Mouse (Mus musculus): ENCODE data around the gene Gm11020. TPM values are rescaled to one million over a fixed set of nuclear protein-coding genes. Genes with fewer than 3 reads are reported as not detected.

The Gm11020 gene
- polyA plus RNA-seq, 1 experiment from 2014 or later = not detected

DNA sequence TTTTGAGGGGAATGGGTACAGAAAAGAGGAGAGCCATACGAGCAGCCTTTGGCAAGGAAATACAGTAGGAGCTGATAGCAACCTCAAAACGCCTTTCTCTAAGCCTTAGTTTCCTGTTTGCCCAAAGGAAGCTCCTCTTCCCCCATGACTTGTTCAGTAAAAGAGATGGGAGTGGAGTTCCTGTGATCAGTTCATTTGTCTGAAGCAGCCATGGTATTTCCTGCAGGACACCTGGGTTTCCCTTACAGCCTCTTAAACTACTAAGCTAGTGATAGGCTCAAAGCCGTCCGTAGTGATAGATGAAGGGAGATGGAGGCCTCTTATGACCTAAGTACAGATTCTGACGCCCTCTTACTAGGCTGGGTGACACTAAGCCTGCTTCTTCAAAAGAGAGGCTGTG, 21.1 kb downstream of the Gm11020 start:
- H3K4me3 ChIP-seq = no peak overlapping the region
- H3K9me3 ChIP-seq (replicated peaks) = no peaks in the 10 kb centered on the region
- peaks cover 23% of the 10 kb centered on the region for H3K36me3 ChIP-seq
- peaks cover 44% of the 10 kb centered on the region for H3K4me1 ChIP-seq (replicated peaks)
- no peak overlapping the region for H3K27ac ChIP-seq
- no peak overlapping the region for H3K9ac ChIP-seq
- H3K4me2 ChIP-seq = peak overlapping the region; percentile 89
- ATAC-seq (replicated peaks; ENCODE audit: insufficient number of reproducible peaks, insufficient read depth, low FRiP score, low read depth) = no peak
- H3K27me3 ChIP-seq = no peaks in the 10 kb centered on the region
- WGBS = 61% methylated on average over 5 of the region's 5 CpGs

DNA sequence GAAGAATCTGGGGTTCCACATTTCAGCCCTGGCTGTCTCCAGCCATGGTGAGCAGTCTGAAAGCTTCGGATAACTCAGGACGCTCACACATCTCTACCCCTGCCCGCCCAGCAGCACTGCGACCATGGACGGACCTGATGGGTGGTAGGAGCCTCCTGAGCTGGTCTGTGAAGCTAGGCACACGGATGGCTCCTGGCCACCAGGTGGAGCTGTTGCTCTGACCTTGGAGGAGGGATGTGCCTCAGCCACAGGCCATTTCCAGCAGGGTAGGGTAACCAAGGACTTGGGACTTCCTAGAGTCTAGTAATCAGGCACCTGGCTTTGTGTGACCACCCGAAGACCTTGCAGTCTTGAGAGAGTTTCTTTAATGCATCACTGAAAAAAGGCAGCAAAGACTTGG, 22.6 kb downstream of the Gm11020 start:
- Histone ChIP-seq H3K9ac (no peak overlapping the region), H3K9me3 (replicated peaks) (no peaks in the 10 kb centered on the region), H3K4me2 (no peak overlapping the region), H3K4me1 (replicated peaks) (peaks cover 47% of the 10 kb centered on the region), H3K27me3 (no peaks in the 10 kb centered on the region), H3K27ac (no peak overlapping the region), H3K4me3 (no peak overlapping the region), H3K36me3 (peaks cover 29% of the 10 kb centered on the region)
- WGBS = 8% methylated on average over 7 of the region's 7 CpGs
- ATAC-seq (replicated peaks; ENCODE audit: insufficient number of reproducible peaks, insufficient read depth, low FRiP score, low read depth) = no peak

DNA sequence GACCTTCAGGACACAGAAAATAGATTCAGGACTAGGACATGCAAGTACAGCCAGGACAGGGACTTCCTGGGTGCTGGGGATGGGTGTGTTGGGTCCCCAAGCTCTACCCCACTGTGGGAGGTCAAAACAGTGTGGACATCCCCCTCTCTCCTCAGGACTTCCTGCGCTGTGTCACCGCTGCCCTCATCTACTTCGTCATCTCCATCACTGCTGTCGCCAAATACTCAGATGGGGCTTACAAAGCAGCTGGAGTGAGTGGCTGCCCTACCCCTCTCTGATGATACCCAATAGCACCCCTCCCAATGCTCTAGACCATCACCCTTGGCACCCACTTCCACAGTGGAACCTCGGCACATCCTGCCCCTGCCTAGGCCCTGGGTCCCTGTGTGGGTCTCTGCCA, 23.3 kb downstream of the Gm11020 start:
- Histone ChIP-seq H3K9ac (no peak overlapping the region), H3K36me3 (peaks cover 29% of the 10 kb centered on the region), H3K9me3 (replicated peaks) (no peaks in the 10 kb centered on the region), H3K27me3 (no peaks in the 10 kb centered on the region), H3K4me2 (no peak overlapping the region), H3K27ac (no peak overlapping the region), H3K4me3 (no peak overlapping the region), H3K4me1 (replicated peaks) (peaks cover 49% of the 10 kb centered on the region)
- 83% methylated on average over 5 of the region's 5 CpGs for WGBS
- ATAC-seq (replicated peaks; ENCODE audit: insufficient number of reproducible peaks, insufficient read depth, low FRiP score, low read depth) = no peak

DNA sequence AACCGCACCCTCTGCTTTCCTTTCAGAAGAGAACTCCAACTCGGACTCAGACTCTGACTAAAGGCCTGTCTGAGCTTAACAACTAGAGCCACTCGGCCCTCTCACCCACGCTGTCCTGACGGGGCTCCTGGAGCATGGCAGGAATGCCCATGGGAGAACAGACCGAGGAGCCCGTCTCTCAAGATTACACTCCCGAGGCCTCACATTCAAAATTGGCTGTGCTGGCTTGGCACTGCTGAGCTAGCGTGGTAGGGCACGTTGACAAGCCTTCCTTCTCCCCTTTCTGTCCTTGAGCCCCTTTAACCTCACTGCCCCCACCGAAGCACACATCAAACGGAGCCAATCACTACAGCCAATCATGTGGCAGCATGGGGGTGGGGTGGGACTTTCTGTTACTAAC, 25.3 kb downstream of the Gm11020 start:
- 42% methylated on average over 12 of the region's 12 CpGs for WGBS
- Histone ChIP-seq H3K27me3 (no peaks in the 10 kb centered on the region), H3K4me3 (no peak overlapping the region), H3K9me3 (replicated peaks) (no peaks in the 10 kb centered on the region), H3K36me3 (peaks cover 29% of the 10 kb centered on the region), H3K4me1 (replicated peaks) (peaks cover 40% of the 10 kb centered on the region), H3K4me2 (no peak overlapping the region), H3K9ac (no peak overlapping the region), H3K27ac (peak overlapping the region; percentile 24; the same call in 1 of the 2 replicates)
- no peak for ATAC-seq (replicated peaks; ENCODE audit: insufficient number of reproducible peaks, insufficient read depth, low FRiP score, low read depth)

DNA sequence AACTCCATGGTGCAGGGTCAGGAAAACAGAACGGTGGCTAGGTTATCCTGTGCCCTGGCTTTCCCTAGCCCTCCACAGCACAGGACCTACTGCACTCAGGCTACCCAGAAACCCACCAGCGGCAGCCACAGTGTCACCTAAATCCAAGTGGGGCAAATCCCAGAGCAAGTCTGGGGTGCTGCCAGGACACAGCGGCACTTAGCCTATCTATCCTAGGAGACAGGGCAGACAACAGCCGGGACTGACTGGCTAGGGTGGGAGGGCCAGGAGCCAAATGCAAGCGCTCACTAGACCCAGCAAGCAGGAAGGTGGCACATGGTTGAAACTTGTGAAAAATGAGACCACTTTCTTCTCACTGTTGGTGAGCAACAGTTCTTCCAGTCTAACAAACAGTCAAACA, 27.6 kb downstream of the Gm11020 start:
- ATAC-seq (replicated peaks; ENCODE audit: insufficient number of reproducible peaks, insufficient read depth, low FRiP score, low read depth) = peak; percentile 20; the same call in 1 of the 2 replicates
- Histone ChIP-seq H3K9me3 (replicated peaks) (no peaks in the 10 kb centered on the region), H3K27ac (no peak overlapping the region), H3K4me2 (no peak overlapping the region), H3K27me3 (no peaks in the 10 kb centered on the region), H3K4me1 (replicated peaks) (peaks cover 24% of the 10 kb centered on the region), H3K9ac (no peak overlapping the region), H3K4me3 (no peak overlapping the region), H3K36me3 (peaks cover 32% of the 10 kb centered on the region)
- WGBS = 40% methylated on average over 5 of the region's 5 CpGs

DNA sequence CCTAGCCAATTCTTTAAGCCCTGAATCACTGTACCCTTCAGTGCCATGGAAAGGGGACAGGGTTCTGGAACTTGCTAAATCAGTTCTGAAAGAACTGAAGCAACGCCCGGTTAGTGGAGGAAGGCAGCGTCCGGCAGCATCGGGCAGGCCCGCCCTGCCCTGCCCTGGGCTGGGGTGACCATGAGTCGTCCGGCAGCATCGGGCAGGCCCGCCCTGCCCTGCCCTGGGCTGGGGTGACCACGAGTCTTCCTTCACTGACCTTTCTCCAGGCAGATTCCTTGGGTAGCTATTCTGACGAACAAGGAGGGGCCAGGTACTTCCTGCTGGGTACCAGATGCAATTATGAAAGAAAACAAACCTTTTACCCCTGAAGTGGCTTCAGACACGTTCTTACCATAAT, 28.7 kb downstream of the Gm11020 start:
- no peak for ATAC-seq (replicated peaks; ENCODE audit: insufficient number of reproducible peaks, insufficient read depth, low FRiP score, low read depth)
- H3K4me2 ChIP-seq = no peak overlapping the region
- H3K36me3 ChIP-seq = peaks cover 32% of the 10 kb centered on the region
- 70% methylated on average over 13 of the region's 13 CpGs for WGBS
- no peaks in the 10 kb centered on the region for H3K9me3 ChIP-seq (replicated peaks)
- H3K27ac ChIP-seq = no peak overlapping the region
- H3K4me3 ChIP-seq = no peak overlapping the region
- H3K27me3 ChIP-seq = no peaks in the 10 kb centered on the region
- peaks cover 19% of the 10 kb centered on the region for H3K4me1 ChIP-seq (replicated peaks)
- no peak overlapping the region for H3K9ac ChIP-seq

DNA sequence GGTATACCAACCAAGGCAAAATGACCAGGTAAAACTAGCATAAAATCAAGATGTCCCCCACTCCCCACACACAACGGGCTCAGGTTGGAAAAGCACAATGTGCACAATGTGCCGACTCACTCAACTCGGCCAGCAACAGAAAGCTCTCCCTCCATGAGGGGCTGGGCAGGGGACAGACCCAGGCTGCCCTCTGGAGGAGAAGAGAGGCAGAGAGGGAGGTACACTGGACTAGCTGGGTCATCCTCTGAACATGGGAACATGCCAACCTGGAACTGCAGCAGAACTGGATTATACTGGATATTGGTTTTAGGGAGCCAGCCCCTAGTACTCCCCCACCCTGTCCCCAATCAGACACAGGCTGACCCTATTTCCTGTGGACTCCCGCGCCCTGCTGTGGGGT, 31.8 kb downstream of the Gm11020 start:
- peaks cover 12% of the 10 kb centered on the region; the same call in 1 of the 2 replicates for H3K36me3 ChIP-seq
- H3K27ac ChIP-seq = no peak overlapping the region
- WGBS = 54% methylated on average over 5 of the region's 5 CpGs
- no peak overlapping the region for H3K4me3 ChIP-seq
- no peak overlapping the region for H3K9ac ChIP-seq
- no peak overlapping the region for H3K4me2 ChIP-seq
- peaks cover 16% of the 10 kb centered on the region for H3K4me1 ChIP-seq (replicated peaks)
- no peak; the same call in 1 of the 2 replicates for ATAC-seq (replicated peaks; ENCODE audit: insufficient number of reproducible peaks, insufficient read depth, low FRiP score, low read depth)
- no peaks in the 10 kb centered on the region for H3K27me3 ChIP-seq
- no peaks in the 10 kb centered on the region for H3K9me3 ChIP-seq (replicated peaks)

DNA sequence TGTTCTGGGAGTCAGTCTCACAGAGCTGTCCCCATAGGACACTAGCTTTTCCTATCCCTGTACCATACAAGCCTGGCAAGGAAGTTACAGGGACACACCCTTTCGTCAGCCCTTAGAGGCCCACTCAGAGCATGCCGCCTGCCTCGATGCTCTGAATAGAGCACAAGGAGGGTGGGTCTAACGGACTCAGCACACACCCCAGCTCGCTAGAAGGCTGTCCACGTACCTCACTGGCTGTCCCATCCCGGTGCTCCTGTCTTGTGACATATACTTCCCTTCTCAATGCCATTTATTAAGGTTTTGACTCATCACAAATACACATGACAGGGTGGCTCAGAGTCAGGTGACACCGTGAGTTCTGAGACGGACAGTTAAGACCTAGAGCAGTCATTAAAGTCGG, 33.1 kb downstream of the Gm11020 start:
- H3K4me2 ChIP-seq = no peak overlapping the region
- H3K27me3 ChIP-seq = no peaks in the 10 kb centered on the region
- no peaks in the 10 kb centered on the region for H3K9me3 ChIP-seq (replicated peaks)
- WGBS = 88% methylated on average over 10 of the region's 10 CpGs
- ATAC-seq (replicated peaks; ENCODE audit: insufficient number of reproducible peaks, insufficient read depth, low FRiP score, low read depth) = no peak
- no peak overlapping the region for H3K27ac ChIP-seq
- peaks cover 9% of the 10 kb centered on the region for H3K4me1 ChIP-seq (replicated peaks)
- peaks cover 12% of the 10 kb centered on the region; the same call in 1 of the 2 replicates for H3K36me3 ChIP-seq
- H3K4me3 ChIP-seq = no peak overlapping the region
- H3K9ac ChIP-seq = no peak overlapping the region

DNA sequence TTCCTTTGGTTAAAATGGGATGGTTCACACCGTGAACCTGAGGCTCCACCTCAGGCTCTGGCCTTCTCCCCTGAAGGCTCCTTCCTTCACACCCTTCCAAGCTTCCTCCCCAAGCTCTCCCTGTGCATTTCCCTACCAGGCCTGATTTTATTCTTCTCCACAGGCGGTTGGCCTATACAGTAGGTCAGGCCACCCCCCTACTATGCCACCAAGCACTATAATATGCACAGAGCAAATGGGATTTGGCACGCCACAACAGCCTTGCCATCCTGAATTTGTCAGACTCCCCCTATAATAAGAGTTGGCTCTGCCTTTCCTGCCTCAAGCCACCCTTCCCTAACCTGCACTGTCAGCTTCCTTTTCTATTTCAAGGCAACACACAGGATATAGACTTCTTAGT, 37.3 kb downstream of the Gm11020 start:
- H3K4me1 ChIP-seq (replicated peaks) = peaks cover 18% of the 10 kb centered on the region
- no peak overlapping the region for H3K27ac ChIP-seq
- H3K4me3 ChIP-seq = no peak overlapping the region
- ATAC-seq (replicated peaks; ENCODE audit: insufficient number of reproducible peaks, insufficient read depth, low FRiP score, low read depth) = no peak
- WGBS = 77% methylated on average over 3 of the region's 3 CpGs
- no peaks in the 10 kb centered on the region for H3K9me3 ChIP-seq (replicated peaks)
- no peak overlapping the region for H3K4me2 ChIP-seq
- H3K27me3 ChIP-seq = no peaks in the 10 kb centered on the region
- peaks cover 9% of the 10 kb centered on the region; the same call in 1 of the 2 replicates for H3K36me3 ChIP-seq
- H3K9ac ChIP-seq = no peak overlapping the region

DNA sequence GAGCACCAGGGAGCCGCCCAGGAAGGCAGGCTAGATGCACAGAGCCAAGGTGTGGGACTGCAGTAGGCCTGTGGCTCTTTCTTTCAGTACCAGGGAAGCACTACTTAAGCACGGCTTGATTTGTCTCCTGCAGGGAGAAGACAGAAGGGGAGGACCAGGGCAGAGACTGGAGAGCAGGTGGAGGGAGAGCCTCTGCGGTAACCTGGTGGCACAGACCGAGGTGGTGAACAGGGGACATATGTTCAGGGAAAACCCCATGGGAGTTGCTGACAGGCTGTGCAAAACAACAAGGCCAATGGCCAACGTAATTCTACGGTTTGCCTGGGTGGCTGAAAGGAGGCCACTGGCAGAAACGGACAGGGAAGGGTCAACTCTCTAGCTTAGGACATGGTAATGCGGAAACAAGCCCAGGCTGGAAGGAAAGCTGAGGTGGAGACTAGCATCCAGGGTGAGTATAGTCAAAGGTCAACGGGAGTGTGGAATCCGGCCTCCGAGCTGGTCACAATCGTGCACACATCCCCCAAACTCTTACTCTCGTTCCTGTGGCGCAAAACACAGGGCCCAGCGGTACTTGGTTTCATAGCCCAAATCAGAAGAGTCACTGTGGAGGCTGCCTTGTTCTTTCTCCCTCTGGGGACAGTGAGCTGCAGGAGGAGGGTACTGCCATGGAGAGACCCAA, 38.5 kb downstream of the Gm11020 start:
- Histone ChIP-seq H3K27ac (no peak overlapping the region), H3K9me3 (replicated peaks) (no peaks in the 10 kb centered on the region), H3K4me2 (no peak overlapping the region), H3K9ac (no peak overlapping the region), H3K36me3 (peaks cover 3% of the 10 kb centered on the region; the same call in 1 of the 2 replicates), H3K27me3 (no peaks in the 10 kb centered on the region), H3K4me1 (replicated peaks) (peaks cover 18% of the 10 kb centered on the region), H3K4me3 (no peak overlapping the region)
- WGBS = 75% methylated on average over 15 of the region's 15 CpGs
- ATAC-seq (replicated peaks; ENCODE audit: insufficient number of reproducible peaks, insufficient read depth, low FRiP score, low read depth) = no peak

DNA sequence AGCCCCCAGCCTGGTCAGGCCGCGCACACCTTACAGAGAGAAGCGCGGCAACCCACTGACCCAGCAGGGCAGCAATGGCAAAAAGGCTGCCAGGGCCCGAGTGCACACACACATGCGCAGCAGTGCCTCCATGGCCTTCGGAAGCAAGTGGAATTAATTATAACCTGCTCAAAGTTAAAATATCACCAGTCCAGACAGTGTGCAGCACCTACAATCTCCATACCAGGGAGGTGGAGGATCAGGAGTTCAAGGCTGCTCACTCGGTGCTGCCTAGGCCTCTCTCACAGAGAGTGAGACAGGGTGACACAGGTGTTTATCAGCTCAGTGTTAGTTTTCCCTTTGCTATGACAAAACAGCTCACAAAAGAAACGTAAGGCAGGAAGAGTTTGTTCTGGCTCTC, 44.3 kb downstream of the Gm11020 start:
- no peak overlapping the region for H3K4me3 ChIP-seq
- H3K27ac ChIP-seq = no peak overlapping the region
- no peaks in the 10 kb centered on the region for H3K36me3 ChIP-seq
- no peaks in the 10 kb centered on the region for H3K27me3 ChIP-seq
- no peak overlapping the region for H3K4me2 ChIP-seq
- WGBS = 90% methylated on average over 9 of the region's 9 CpGs
- H3K9me3 ChIP-seq (replicated peaks) = no peaks in the 10 kb centered on the region
- no peak overlapping the region for H3K9ac ChIP-seq
- peaks cover 3% of the 10 kb centered on the region; the same call in 1 of the 2 replicates for H3K4me1 ChIP-seq (replicated peaks)
- ATAC-seq (replicated peaks; ENCODE audit: insufficient number of reproducible peaks, insufficient read depth, low FRiP score, low read depth) = no peak

DNA sequence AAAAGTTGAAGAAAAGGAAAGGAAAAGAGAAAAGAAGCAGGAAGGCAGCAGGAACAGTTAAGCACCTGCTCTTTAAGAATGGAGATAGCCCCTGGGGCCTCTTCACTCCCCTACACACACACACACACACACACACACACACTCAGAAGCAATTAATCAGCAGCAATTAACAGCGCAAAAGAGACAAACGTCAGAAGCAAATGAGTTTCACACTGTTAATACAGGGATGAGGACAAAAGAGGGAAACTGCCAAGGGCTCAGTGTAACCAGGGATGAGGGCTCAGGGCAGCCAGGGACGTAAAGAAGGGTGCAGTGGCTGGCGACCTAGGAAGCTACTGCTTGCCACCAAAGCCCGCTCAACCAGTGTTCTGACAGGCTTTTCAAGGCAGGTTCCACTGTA, 46.0 kb downstream of the Gm11020 start:
- no peak overlapping the region for H3K9ac ChIP-seq
- WGBS = 70% methylated on average over 5 of the region's 5 CpGs
- H3K4me1 ChIP-seq (replicated peaks) = peaks cover 3% of the 10 kb centered on the region; the same call in 1 of the 2 replicates
- H3K36me3 ChIP-seq = no peaks in the 10 kb centered on the region
- H3K4me3 ChIP-seq = no peak overlapping the region
- H3K27ac ChIP-seq = no peak overlapping the region
- H3K4me2 ChIP-seq = no peak overlapping the region
- no peaks in the 10 kb centered on the region for H3K27me3 ChIP-seq
- ATAC-seq (replicated peaks; ENCODE audit: insufficient number of reproducible peaks, insufficient read depth, low FRiP score, low read depth) = no peak
- H3K9me3 ChIP-seq (replicated peaks) = no peaks in the 10 kb centered on the region
